Mouse (Mus musculus) T-cell, adult 2 months (primary cell): ENCODE results near the gene P2ry4.

Experiments used
- DNase-seq: peaks from one replicate; pipeline ENCODE4 v3.0.0; 2022; ENCODE audit warnings: low spot score

P2ry4 gene

DNA sequence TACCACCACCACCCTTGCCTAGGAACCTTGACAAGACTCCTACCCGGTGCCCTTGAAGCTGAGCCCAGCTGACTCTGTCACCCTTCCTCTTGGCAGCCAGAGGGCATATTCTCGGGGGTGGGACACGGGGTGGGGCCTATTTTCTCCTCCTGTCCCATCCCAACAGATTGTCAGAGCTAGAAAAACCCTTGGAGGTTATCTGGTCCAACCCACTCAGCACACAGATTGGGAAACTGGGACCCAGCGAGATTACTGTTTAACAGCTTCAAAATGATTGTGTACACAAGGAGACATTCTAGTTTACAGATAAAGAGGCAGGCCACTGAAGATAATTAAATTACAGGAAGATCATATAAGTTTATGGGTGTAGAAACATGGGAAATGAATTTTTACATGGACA lies at the start of gene P2ry4:
P2ry4 (minus strand) TSS at position 79 of the 400 bp plus-strand sequence.
- DNase-seq, result no peak

DNA sequence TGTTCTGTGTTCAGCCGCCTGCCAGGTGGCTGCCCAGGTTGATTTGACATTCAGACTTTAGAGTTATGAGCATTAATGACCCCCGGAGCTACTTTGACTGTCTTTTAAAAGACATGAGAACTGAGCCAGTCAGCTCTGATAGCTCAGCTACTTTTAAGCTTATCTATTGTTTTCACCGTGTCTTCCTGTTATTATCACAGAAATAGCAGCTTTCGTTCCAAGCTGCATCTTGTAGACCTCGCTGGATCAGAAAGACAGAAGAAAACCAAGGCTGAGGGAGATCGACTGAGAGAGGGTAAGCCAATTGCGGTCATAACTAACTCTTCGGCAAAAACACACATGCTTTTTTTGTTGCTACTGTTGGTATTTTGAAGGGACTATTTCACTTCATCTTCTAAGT lies 43.8 kb upstream of the P2ry4 start:
- DNase-seq, result no peak

DNA sequence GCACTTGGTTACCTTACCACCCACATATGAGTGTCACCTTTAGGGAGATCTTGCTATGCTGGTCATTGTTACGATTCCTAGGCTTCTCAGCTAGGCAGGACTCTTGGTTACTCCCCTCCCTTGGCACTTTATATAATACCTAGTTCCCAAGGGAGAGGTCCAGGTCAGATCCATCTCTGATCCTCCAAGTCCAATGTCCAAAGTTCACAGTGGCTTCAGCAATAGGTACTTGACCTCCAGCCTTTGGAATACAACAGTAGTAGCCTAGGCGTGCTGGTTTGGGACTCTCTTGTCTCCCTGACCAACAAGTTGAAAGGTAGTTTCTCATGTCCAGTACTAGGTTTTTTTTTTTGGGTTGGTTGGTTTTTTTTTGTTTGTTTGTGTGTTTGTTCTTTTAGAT lies 34.4 kb upstream of the P2ry4 start:
- no peak for DNase-seq

DNA sequence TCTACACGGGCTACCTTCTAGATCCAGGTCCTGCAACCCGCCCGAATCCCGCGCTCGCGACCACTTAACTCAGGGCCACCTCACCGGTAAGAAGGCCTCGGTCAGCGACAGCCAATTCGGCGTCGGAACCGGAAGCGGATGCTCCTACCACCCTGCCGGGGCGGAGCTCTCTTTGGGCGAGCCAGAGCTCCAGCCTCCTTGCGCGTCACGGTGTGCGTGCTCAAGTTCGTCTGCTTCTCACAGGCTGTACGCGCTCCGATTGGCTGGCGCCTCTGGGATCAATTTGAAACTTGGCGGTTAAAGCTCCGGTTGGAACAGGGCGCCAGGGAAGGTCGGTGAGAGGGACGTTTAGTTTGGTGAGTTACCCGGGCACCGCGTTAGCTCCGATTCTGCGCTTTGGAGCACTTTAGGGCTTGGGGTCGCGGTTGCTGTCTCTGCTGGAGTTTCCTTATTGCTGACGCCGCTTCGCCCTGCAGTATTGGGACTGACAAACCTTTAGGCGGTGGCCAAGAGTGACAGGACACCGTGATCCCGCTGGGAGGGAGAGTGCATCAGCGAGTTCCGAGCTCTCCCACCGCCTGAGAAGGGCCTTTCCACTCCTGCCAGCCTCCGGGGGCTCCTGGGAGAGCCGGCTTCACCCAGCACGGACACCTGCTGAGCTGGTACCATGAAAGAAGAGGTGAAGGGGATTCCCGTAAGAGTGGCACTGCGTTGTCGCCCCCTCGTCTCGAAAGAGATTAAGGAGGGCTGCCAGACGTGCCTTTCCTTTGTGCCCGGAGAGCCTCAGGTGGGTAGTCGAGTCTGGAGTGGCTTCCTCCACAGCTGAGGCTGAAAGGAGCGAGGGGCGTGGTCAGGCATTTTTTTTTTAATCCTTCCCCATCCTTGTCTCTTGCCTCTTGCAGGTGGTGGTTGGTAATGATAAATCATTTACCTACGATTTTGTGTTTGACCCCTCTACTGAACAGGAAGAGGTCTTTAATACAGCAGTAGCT lies 31.4 kb upstream of the P2ry4 start, which contains the start of gene Pdzd11:
Pdzd11 (minus strand) TSS at position 767 of the 992 bp plus-strand sequence.
- DNase-seq, result peak; percentile 90

DNA sequence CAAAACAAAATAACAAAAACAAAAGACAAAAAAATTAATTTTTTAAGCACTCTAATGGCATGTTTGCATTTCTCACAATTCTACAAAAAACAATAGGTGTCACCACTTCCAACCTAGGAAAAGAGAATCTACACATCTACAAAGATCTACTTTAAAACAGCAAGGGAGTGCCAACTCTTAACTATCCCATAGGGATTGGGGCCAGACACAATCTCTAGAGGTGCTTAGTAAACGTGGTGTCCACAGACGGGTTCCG lies 30.8 kb upstream of the P2ry4 start, which contains the start of gene Kif4:
Kif4 (plus strand) TSS at position 192 of the 256 bp plus-strand sequence.
- no peak for DNase-seq

DNA sequence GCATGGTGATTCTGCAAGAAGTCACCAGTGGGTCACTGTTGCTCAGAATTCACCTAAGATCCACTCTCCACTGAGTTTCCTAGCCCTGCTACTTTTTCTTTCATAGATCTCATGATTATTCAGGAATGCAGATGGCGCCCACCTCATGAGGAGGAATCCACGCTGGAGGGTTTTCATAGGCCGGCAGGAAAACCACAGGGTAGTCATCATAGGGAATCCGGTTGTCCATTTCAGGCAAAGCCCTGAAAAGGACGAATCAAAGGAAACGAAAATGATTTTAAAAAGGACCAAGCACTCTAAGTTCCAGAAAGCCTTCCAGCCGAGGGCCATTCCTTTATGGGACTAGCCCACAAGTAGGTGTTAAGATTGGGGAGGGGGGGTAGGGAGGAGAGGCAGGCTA lies 30.5 kb upstream of the P2ry4 start:
- peak; percentile 1 for DNase-seq

DNA sequence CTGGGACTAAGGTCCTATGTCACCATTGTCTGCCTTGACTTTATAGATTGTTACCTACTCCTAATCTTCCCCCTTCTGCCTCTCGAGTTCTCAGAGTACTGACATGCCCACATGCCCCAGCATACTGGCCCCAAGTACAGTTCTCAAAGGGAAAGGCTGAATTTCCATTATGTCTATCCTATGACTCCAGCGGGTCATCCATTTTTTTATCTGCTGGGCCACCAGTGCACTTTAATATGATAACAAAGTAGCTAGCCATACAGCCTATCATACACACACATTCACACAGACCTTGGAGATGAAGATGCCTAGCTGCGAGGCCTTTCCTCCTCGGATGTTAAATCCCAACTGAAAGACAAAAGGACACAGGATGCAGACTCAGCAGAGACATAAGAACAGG lies 29.6 kb upstream of the P2ry4 start:
- no peak for DNase-seq

DNA sequence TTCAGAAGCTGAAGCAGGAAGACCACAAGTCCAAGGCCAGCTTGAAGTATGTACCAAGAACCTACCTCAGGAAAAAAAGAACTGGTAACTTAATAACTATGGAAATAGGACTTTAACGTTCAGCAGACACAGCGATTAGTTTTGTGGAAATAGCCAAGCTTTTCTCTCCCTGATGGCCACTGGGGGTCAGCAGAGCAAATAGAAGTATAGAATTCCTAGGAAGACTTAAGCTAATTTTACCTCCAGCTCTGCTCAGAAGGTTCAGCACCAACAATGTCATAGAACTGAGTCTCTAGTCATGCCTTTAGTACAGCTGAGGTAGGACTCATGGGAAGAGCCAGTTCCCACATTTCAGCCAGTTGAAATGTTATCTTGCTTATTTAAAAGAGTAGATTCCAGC lies 26.7 kb upstream of the P2ry4 start:
- DNase-seq, result no peak

DNA sequence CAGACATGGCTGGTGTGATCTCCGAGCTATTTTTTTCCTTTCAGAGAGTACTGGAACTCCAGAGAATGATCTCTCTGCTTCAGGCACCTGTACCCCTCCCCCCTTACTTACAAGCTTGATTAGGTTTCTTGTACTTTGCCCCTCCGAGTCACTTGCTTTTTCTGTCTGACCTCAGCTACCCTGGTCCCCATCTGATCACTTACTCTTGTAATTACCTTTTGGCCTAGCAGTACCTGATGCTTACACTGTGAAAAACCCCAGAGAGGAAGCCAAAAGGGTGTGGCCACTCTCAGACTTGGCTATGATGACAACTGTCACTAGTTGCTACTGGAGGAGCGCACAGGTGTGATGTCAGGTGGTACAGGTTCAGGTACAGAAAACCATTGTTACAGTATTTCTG lies 23.8 kb upstream of the P2ry4 start:
- DNase-seq, result no peak

DNA sequence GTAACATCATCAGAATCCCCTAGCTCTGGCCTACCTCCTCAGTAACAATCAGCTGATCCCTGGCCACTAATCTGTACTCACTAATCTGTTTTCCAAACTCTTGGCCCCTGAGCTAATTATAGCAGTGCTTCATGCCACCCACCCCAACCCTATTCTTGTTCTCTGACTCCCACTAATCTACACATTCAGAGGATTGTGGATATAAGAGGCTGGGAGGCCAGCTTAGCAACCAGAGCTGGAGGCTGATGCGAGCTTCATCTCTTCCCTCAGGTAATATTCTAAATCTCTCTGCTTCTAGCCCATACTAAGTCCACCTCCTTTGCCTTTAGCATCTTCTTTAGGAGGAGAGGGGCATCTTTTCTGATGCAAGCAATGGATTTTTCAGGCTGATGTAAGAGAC lies 10.6 kb upstream of the P2ry4 start, which contains the start of gene Arr3:
Arr3 (plus strand) TSS at position 184 of the 400 bp plus-strand sequence.
- no peak for DNase-seq

DNA sequence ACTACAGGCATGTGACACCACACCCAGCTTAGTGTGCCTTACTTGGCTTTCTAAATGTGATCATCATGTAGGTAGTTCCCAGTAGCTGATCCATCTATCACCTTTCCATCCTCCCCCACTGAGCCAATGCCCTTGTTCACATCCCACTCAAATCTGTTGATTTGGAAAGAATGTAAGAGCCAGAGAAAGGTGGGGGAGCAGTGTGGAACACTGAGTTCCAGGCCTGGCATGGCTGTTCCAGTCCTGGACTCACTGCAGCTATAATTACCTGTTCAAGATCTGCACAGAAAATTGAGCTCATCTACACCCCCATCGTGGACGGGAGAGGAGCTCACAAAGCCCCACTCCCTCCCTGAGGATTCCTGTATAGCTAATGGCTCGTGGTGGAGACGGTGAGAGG lies 5.1 kb upstream of the P2ry4 start:
- no peak for DNase-seq

DNA sequence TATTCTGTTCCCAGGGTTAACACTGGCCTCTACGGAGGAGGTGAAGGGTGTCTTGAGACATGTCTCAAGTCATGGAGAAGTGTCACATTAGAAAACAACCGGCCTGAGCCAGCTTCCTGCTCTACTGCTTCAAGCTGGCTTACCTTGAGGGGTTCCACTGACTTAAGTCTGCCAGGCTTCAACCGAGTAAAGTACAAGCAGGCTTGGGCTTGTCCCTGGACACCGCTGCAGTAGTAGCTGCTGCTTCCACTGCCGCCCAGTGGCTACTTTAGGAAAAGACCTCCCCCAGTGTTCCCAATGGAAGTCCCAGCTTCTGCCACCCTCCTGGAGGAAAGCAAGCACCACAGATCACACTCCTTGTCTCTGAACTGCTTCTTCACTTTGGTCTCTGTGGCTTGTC lies 2.8 kb upstream of the P2ry4 start:
- DNase-seq, result no peak

DNA sequence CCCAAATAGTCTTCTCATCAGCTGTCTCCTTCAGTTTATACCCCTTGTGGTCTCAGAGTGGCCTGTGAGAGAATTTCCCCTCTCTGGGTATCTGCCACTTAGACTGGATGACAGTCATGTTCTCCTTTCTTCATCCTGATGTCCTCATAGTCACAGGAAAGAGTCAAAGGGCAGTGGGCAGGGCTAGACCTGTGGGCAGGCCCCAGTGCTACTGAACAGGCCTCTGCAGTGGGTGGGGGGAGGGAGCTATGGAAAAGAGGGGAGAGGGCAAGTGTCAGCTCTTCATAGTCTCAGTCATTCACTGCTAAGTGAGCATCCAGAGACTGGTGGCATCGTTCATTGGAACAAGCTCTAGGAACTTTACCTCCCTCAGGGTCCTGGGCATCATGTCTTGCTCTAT lies 22.7 kb downstream of the P2ry4 start, which contains the start of gene Awat1:
Awat1 (plus strand) TSS at position 301 of the 400 bp plus-strand sequence.
- no peak for DNase-seq

DNA sequence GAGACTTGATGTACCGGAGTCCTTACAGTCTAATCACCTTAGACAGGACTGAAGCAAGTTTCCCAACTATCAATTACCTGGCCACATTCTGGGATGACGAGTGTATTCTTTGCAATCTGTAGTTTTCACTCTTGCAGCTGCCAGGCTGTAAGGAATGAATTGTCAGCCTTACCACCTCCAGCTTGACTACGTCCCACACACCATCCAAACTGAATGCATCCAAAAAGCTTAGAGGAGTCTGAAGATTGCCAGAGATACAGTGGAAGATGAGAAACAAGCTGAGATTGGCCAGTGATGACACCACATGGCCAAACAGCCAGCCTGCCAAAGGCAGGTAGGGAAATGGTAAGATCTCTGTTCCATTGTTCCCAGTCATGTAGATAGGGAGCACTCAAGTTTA lies 29.0 kb downstream of the P2ry4 start:
- no peak for DNase-seq

DNA sequence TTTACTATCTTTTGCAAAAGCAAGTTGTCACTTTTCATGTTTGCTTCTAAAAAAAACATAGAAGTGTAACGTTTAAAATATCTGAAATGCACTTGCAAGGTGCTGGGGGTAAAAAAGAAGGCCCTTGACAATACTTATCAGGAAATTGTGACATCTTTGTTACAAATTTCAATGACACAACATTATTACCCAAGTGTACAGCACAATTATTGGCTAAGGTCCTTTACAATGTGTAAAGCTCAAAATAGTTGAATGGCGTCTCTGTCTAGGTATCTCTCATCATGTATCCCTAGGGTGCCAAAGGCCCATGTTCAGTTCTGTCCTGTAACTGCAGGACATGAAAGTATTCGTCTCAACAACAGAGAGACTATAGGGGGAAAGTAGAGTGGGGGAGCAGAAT lies 38.6 kb downstream of the P2ry4 start:
- no peak for DNase-seq
